Mouse (Mus musculus): ENCODE data around the gene Paqr8. TPM values are rescaled to one million over a fixed set of nuclear protein-coding genes. Genes with fewer than 3 reads are reported as not detected.

The Paqr8 gene
- polyA plus RNA-seq, 1 experiment from 2014 or later, result 12.7 TPM

DNA sequence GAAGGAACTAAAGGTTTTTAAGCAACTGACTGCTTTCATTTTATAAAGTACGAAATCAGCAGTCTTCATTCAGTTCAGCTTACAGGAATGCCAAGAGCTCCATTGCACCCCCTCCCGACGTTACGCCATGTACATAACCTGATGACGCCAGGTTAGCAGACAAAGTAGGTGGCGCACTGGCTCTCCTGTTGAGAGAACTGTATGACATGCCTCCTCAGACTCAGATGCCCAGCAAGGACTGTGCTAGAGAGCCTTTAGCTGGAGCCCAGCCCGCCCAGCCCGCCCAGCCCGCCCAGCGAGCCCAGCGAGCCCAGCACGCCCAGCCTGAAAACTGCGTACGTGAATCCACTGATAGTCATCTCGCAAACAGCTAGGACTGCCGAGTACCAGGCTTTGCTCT, 49.7 kb downstream of the Paqr8 start:
- Histone ChIP-seq H3K4me2 (no peak overlapping the region), H3K9ac (no peak overlapping the region), H3K27me3 (no peaks in the 10 kb centered on the region), H3K36me3 (ENCODE audit: poor library complexity, severe bottlenecking) (peaks cover 16% of the 10 kb centered on the region), H3K9me3 (replicated peaks) (peaks cover 4% of the 10 kb centered on the region; the same call in 1 of the 2 replicates), H3K4me1 (no peaks in the 10 kb centered on the region), H3K27ac (no peak overlapping the region), H3K4me3 (no peak overlapping the region)
- WGBS, result 71% methylated on average over 16 of the region's 16 CpGs
- ATAC-seq, result 0 out of 2 replicates have a peak, but pooled peaks have one; percentile 36

DNA sequence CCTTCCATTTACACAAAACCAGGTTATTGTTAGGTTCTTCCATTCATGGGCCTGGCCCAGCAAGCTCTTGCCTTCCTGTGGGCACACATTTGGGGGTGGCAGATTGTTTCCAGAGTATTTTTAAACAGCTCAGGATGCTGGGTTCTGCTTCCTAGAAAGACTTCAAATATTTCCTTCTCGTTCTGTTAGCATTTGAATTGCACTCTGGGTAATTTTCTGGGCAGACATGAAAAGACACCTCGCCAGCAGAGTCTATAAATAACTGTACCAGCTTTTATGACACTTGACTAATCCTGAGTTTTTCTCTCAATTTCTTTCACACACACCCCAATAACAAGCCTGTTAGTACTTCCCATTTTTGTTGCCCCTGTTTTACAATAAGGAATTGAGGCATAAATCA, 50.9 kb downstream of the Paqr8 start:
- ATAC-seq, result no peak
- no peak overlapping the region for H3K27ac ChIP-seq
- H3K4me3 ChIP-seq, result no peak overlapping the region
- peaks cover 4% of the 10 kb centered on the region; the same call in 1 of the 2 replicates for H3K9me3 ChIP-seq (replicated peaks)
- H3K4me2 ChIP-seq, result no peak overlapping the region
- no peak overlapping the region for H3K9ac ChIP-seq
- peaks cover 7% of the 10 kb centered on the region for H3K36me3 ChIP-seq (ENCODE audit: poor library complexity, severe bottlenecking)
- H3K4me1 ChIP-seq, result no peaks in the 10 kb centered on the region
- whole genome bisulfite sequencing, result 73% methylated on average over 2 of the region's 2 CpGs
- no peaks in the 10 kb centered on the region for H3K27me3 ChIP-seq

DNA sequence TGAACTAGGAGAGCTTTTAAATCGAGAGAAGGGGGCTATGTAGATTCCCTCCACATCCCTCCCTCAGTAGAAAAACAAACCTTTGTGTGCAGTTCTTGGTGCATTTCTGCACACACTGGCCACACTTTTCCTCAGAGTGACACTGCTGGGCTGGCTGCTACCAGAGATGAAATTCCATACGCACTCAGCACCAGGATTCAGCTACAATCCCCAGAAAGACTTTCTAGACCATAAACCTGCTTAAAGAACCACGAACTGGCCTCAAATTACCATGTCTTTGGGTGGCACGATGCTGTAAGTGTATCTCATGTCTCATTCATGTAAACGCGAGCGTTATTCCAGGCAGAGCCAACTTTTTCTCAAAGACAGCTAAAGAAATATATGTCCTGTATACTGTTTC, 51.5 kb downstream of the Paqr8 start:
- H3K36me3 ChIP-seq (ENCODE audit: poor library complexity, severe bottlenecking), result peaks cover 2% of the 10 kb centered on the region
- WGBS, result 87% methylated on average over 7 of the region's 7 CpGs
- H3K27me3 ChIP-seq, result no peaks in the 10 kb centered on the region
- no peak overlapping the region for H3K4me3 ChIP-seq
- H3K4me1 ChIP-seq, result no peaks in the 10 kb centered on the region
- no peak overlapping the region for H3K4me2 ChIP-seq
- H3K27ac ChIP-seq, result no peak overlapping the region
- no peak for ATAC-seq
- H3K9ac ChIP-seq, result no peak overlapping the region
- H3K9me3 ChIP-seq (replicated peaks), result peaks cover 4% of the 10 kb centered on the region; the same call in 1 of the 2 replicates

DNA sequence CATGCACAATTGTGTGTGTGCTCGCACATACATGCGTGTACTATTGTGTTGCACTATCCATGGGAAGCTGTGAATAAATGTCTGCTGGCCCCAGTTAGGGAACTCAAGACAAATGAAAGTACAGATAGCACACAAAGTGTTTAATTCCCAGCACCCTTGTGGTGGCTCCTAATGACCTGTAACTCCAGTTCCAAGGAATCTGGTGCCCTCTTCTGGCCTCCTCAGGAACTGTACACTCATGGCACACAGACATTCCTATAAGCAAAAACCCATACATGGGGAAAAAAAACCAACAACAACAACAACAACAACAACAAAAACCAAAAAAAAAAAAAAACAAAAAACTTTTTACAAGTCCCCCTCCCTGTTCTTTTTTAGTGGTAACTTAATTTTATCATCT, 52.6 kb downstream of the Paqr8 start:
- H3K9ac ChIP-seq, result no peak overlapping the region
- H3K27me3 ChIP-seq, result no peaks in the 10 kb centered on the region
- 100% methylated on average over 2 of the region's 2 CpGs for WGBS
- H3K4me2 ChIP-seq, result no peak overlapping the region
- H3K4me3 ChIP-seq, result no peak overlapping the region
- peaks cover 4% of the 10 kb centered on the region; the same call in 1 of the 2 replicates for H3K9me3 ChIP-seq (replicated peaks)
- ATAC-seq, result no peak
- no peaks in the 10 kb centered on the region for H3K36me3 ChIP-seq (ENCODE audit: poor library complexity, severe bottlenecking)
- H3K27ac ChIP-seq, result no peak overlapping the region
- H3K4me1 ChIP-seq, result no peaks in the 10 kb centered on the region

DNA sequence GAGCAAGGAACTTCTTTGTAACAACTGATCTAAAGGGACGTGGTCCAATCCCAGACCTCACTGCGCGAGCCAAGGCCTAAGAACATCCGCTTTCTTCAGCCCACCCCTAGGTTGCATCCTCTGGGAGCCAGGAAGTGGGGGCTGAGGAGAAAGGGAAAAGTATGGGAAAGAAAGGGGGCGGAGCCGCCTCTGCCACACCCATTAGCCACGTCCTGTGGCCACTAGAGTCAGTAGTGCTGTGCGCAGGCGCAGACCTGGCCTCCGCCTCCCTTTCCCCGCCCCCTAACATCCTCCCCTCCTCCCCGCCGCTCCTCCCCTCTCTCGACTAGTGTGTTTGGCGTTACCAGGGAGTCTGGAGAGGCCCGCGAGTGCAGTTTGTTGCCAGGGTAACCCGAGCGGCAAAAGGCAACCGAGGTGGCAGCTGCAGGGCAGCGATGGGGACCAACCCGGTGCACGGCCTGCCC, 60.9 kb downstream of the Paqr8 start, which contains the start of gene Efhc1:
Gene Efhc1 (plus strand): TSS at position 327 of the 464 bp plus-strand sequence.
- H3K4me3 ChIP-seq, result peak within 1 kb of the TSS; percentile 53
- H3K9me3 ChIP-seq (replicated peaks), result no peaks in the 10 kb centered on the region
- ATAC-seq, result peak; percentile 97
- H3K4me2 ChIP-seq, result peak within 1 kb of the TSS; percentile 71
- peaks cover 12% of the 10 kb centered on the region; the same call in 1 of the 2 replicates for H3K4me1 ChIP-seq
- H3K36me3 ChIP-seq (ENCODE audit: poor library complexity, severe bottlenecking), result no peaks in the 10 kb centered on the region
- WGBS, result 2% methylated on average over 13 of the region's 23 CpGs
- no peaks in the 10 kb centered on the region for H3K27me3 ChIP-seq
- peak within 1 kb of the TSS; percentile 75 for H3K9ac ChIP-seq
- H3K27ac ChIP-seq, result peak within 1 kb of the TSS; percentile 75

DNA sequence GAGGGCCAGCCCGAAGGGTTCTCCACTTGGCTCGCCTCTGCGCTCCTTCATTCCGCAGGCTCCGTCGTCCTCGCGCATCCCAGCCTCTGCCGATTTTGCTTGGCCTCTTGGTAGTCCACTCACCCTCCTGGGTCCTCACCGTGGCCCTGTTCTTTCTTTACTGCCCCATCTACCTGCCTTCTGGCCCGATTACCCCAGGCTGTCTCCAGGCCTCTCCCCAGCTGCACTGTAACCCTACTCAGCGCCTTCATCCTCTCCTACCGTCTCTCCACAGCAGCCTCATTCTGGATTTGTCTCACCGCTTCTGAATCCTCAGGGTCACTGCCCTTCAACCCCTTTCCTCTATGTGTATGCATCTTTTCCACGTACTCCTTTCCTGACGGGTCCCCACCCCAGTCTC, 61.4 kb downstream of the Paqr8 start:
- no peak for ATAC-seq
- 1% methylated on average over 16 of the region's 16 CpGs for WGBS

DNA sequence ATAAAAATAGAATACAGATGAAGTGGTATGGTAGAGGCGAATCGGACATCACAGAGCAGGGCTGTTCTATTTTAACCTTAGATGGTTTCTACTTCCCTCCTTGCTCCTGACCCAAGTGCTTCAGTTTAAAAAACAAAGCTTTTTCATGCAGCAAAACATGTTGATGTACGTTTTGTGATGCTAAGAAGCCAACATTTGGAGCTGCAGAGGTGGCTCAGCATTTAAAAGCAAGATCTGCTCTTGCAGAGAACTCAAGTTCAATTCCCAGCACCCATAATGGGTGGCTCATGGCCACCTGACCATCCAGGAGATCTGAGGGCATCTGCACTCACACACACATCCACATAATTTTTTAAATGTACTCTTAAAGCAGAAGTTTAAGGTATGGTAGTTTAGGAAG, 64.5 kb downstream of the Paqr8 start:
- Histone ChIP-seq H3K27ac (no peak overlapping the region), H3K36me3 (ENCODE audit: poor library complexity, severe bottlenecking) (no peaks in the 10 kb centered on the region), H3K27me3 (no peaks in the 10 kb centered on the region), H3K9ac (no peak overlapping the region), H3K4me2 (no peak overlapping the region), H3K4me1 (peaks cover 12% of the 10 kb centered on the region; the same call in 1 of the 2 replicates), H3K9me3 (replicated peaks) (no peaks in the 10 kb centered on the region), H3K4me3 (no peak overlapping the region)
- ATAC-seq, result no peak
- WGBS, result 73% methylated on average over 3 of the region's 3 CpGs

More for the DNA sequence above, 61.4 kb downstream of the Paqr8 start:
- no peaks in the 10 kb centered on the region for H3K27me3 ChIP-seq
- H3K4me3 ChIP-seq, result peak overlapping the region; percentile 53
- H3K9me3 ChIP-seq (replicated peaks), result no peaks in the 10 kb centered on the region
- no peaks in the 10 kb centered on the region for H3K36me3 ChIP-seq (ENCODE audit: poor library complexity, severe bottlenecking)
- peaks cover 12% of the 10 kb centered on the region; the same call in 1 of the 2 replicates for H3K4me1 ChIP-seq
- peak overlapping the region; percentile 71 for H3K4me2 ChIP-seq
- H3K9ac ChIP-seq, result peak overlapping the region; percentile 75
- peak overlapping the region; percentile 75 for H3K27ac ChIP-seq

DNA sequence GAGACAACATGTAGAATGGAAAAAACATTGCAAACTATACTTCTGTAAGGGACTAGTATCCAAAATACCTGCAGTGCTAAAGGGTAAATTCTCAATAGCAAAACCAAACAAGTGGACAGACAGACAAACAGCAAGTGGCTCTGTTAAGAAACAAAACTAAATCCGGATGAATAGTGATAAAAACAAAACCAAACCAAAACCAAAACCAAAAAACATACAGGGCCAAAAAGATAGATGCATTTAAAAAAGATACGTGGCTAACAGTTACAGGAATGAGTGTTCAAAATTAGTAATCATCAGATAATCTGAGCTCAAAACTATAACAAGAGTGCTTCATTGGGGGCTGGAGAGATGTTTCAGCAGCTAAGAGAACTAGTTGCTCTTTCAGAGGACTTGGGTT, 79.2 kb downstream of the Paqr8 start:
- 85% methylated on average over 2 of the region's 2 CpGs for WGBS
- no peak overlapping the region for H3K4me3 ChIP-seq
- no peak overlapping the region for H3K9ac ChIP-seq
- no peaks in the 10 kb centered on the region for H3K4me1 ChIP-seq
- no peak for ATAC-seq
- no peaks in the 10 kb centered on the region for H3K36me3 ChIP-seq (ENCODE audit: poor library complexity, severe bottlenecking)
- no peak overlapping the region for H3K27ac ChIP-seq
- no peaks in the 10 kb centered on the region for H3K27me3 ChIP-seq
- no peak overlapping the region for H3K4me2 ChIP-seq
- no peaks in the 10 kb centered on the region for H3K9me3 ChIP-seq (replicated peaks)

DNA sequence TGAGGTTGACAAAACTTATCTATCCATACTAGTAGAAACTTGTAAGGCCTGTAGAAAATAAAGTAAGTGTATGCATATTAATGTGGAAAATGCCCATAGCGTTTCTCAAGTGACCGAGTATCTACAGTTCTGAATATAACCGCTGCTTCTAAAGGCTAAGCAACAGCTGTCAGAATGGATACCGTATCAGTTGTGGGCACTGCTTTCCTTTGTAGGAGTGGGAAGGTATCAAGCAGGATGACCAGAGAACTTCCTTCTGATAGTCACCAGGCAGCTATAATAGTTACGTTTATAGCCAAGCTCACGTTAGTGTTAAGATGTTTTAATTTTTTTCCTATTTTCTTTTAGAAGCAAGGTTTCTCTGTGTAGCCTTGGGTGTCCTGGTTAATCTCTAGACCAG, 83.0 kb downstream of the Paqr8 start:
- Histone ChIP-seq H3K27ac (no peak overlapping the region), H3K4me3 (no peak overlapping the region), H3K36me3 (ENCODE audit: poor library complexity, severe bottlenecking) (no peaks in the 10 kb centered on the region), H3K27me3 (no peaks in the 10 kb centered on the region), H3K9me3 (replicated peaks) (no peaks in the 10 kb centered on the region; the same call in 1 of the 2 replicates), H3K4me1 (no peaks in the 10 kb centered on the region), H3K4me2 (no peak overlapping the region), H3K9ac (no peak overlapping the region)
- ATAC-seq, result no peak
- 96% methylated on average over 6 of the region's 6 CpGs for WGBS

DNA sequence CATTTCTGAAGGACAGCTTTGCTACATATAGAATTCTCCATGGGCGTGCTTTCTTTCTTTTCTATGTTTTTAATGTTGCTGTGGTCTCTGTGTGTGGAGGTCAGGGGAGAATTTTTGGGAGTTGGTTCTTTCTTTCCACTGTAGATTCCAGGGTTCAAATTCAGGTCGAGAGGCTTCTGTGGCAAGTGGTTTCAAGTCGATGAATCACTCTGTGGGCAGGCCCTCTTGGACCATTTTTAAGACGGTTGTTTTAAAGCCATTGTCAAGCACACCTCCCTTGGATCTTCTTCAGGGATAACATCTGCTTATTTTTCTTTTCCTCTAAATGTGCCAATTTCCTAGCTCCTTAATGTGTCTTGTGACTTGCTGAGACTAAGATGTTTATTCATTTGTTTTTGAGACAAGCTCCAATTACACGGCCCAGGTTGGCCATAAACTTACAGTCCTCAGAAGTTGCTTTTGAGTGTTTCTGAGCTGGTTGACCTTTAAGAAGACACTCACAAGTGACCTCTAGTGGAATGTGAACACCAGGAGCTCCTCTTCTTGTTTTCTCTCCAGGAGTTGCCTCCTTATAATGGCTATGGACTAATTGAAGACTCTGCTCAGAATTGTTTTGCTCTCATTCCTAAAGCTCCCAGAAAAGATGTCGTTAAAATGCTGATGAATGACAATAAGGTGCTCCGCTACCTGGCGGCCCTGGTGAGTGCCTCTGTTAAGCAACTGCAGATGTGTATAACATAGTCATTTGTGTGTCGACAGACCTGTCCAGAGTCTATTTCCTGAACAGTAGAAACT, 84.1 kb downstream of the Paqr8 start:
- no peaks in the 10 kb centered on the region; the same call in 1 of the 2 replicates for H3K9me3 ChIP-seq (replicated peaks)
- no peak overlapping the region for H3K4me2 ChIP-seq
- H3K4me3 ChIP-seq, result no peak overlapping the region
- no peaks in the 10 kb centered on the region for H3K27me3 ChIP-seq
- WGBS, result 77% methylated on average over 9 of the region's 9 CpGs
- H3K4me1 ChIP-seq, result no peaks in the 10 kb centered on the region
- H3K27ac ChIP-seq, result no peak overlapping the region
- H3K36me3 ChIP-seq (ENCODE audit: poor library complexity, severe bottlenecking), result no peaks in the 10 kb centered on the region
- no peak for ATAC-seq
- H3K9ac ChIP-seq, result no peak overlapping the region

DNA sequence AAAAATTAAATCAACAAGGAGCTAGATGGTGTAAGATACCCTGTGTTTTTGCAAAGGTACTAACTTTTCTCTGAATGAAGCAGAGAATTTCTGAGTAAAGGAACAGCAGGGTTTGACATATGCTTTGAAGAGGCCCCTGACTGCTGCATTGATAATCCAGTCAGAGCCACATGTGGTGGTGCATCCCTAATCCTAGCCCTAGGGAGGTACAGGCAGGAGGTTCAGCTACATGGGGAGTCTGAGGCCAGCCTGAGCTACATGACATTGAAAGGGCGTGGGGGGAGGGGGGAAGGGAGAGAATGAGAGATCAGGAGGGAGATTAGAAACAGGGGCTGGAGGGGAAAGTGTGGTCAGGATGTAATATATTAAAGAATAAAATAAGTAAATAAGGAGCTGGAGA, 90.1 kb downstream of the Paqr8 start:
- H3K9ac ChIP-seq, result no peak overlapping the region
- H3K27ac ChIP-seq, result no peak overlapping the region
- no peak for ATAC-seq
- H3K4me2 ChIP-seq, result no peak overlapping the region
- WGBS, result 40% methylated on average over 1 of the region's 1 CpGs
- H3K36me3 ChIP-seq (ENCODE audit: poor library complexity, severe bottlenecking), result no peaks in the 10 kb centered on the region
- no peak overlapping the region for H3K4me3 ChIP-seq
- no peaks in the 10 kb centered on the region for H3K4me1 ChIP-seq
- H3K9me3 ChIP-seq (replicated peaks), result no peaks in the 10 kb centered on the region; the same call in 1 of the 2 replicates
- H3K27me3 ChIP-seq, result no peaks in the 10 kb centered on the region

DNA sequence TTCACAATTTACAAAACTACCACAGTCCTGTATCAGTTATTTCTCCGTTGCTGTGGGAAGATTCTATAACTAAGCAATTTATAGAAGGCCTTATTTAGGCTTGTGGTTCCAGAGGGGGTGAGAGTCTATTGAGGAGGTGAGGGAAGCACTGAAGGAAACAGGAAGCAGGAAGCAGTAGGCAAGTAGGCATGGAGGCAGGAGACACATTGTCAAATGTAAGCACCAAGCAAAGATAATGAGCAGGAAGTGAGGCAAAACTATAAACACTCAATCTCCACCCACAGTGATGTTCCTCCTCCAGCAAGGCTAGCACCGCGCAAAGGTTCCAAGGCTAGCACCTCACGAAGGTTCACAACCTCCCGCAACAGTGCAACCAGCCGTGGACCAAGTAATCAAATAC, 91.4 kb downstream of the Paqr8 start:
- 0 out of 2 replicates have a peak, but pooled peaks cover 3% of the 10 kb centered on the region for H3K4me1 ChIP-seq

More for the DNA sequence above, 91.4 kb downstream of the Paqr8 start:
- H3K27ac ChIP-seq, result no peak overlapping the region
- 96% methylated on average over 6 of the region's 6 CpGs for WGBS
- no peak overlapping the region for H3K4me2 ChIP-seq
- no peak overlapping the region for H3K4me3 ChIP-seq
- no peaks in the 10 kb centered on the region for H3K27me3 ChIP-seq
- no peak overlapping the region for H3K9ac ChIP-seq
- no peaks in the 10 kb centered on the region for H3K9me3 ChIP-seq (replicated peaks)
- ATAC-seq, result no peak
- H3K36me3 ChIP-seq (ENCODE audit: poor library complexity, severe bottlenecking), result no peaks in the 10 kb centered on the region
